Mouse (Mus musculus) c-Kit-positive CD71-positive TER-119-positive erythroid progenitor cells, embryonic 14.5 days (primary cell): ENCODE measurements around the gene Esp3.
"Not testable (repeated sequence)": the region's sequence is repeated elsewhere in the genome, so short reads cannot be mapped to it uniquely, and the experiment has no call there.

Experiments used
- DNase-seq: peaks from one replicate; pipeline ENCODE4 v3.0.0-alpha.2; 2013; ENCODE audit warnings: low spot score

Gene Esp3

GRCm38 (mm10) chr17:40631775-40632174, at the start of gene Esp3:
Gene Esp3, plus strand, starts transcription at chr17:40632075.
- DNase-seq = not testable (repeated sequence)

DNA sequence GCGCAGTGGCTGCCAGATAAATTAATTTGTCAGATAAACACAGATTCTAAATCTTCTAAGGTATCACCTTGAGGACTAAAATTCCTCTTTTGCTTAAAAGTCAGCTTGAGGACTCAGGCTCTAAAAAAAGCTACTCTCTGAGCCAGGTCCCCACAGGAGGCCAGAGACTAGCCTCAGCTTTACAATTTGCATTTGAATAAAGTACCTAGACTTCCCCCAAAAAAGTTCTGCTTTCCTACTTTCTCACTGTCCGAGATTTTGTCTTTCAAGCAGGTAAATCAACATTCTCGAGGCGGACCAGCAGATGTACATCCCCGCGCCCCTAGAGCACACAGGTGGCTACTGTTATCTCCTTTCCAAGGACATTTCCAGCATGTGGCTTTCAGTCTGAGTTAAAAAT, 48.0 kb upstream of the Esp3 start:
- DNase-seq = not testable (repeated sequence)

GRCm38 (mm10) chr17:40591297-40591696, 40.6 kb upstream of the Esp3 start:
- DNase-seq = no peak

- no peak for DNase-seq
These were observed 33.6 kb upstream of the Esp3 start, which contains the start of gene Esp4 for GRCm38 (mm10) chr17:40598294-40598693. Gene Esp4, plus strand, starts transcription at chr17:40598594.

GRCm38 (mm10) chr17:40662118-40662679, 30.3 kb downstream of the Esp3 start:
- not testable (repeated sequence) for DNase-seq

- not testable (repeated sequence) for DNase-seq
These were observed 31.4 kb downstream of the Esp3 start for GRCm38 (mm10) chr17:40663161-40663811.
